Mouse (Mus musculus) embryonic facial prominence, embryonic 13.5 days (tissue): ENCODE data around the gene Card9. TPM values are rescaled to one million over a fixed set of nuclear protein-coding genes. Genes with fewer than 3 reads are reported as not detected.
A peak's percentile ranks its signal among the peaks of the same experiment; 100 is the strongest.

Experiments used
- ATAC-seq: fragments of 200-750 bp; cut with Nextera tagmentation; 2 replicates; pipeline ENCODE4 v1.8.0; 2017; ENCODE audit warnings: low read depth; ENCODE audit not compliant: insufficient number of reproducible peaks, insufficient read depth, low FRiP score, low TSS enrichment
- H3K27ac ChIP-seq: fragments of 300-500 bp; sonication (generic); 2 replicates; pipeline ENCODE4 v1.5.1; 2015; ENCODE audit warnings: moderate library complexity, mild to moderate bottlenecking, inconsistent platforms
- H3K27me3 ChIP-seq: fragments of 300-500 bp; sonication (generic); 2 replicates; pipeline ENCODE4 v1.6.1; 2015; ENCODE audit warnings: mild to moderate bottlenecking, inconsistent platforms
- H3K36me3 ChIP-seq: fragments of 300-500 bp; sonication (generic); 2 replicates; pipeline ENCODE4 v1.6.1; 2015; ENCODE audit warnings: mild to moderate bottlenecking, inconsistent platforms
- H3K4me1 ChIP-seq: fragments of 300-500 bp; sonication (generic); 2 replicates; pipeline ENCODE4 v1.6.1; 2015; ENCODE audit warnings: inconsistent platforms
- H3K4me2 ChIP-seq: fragments of 300-500 bp; sonication (generic); 2 replicates; pipeline ENCODE4 v1.6.1; 2015; ENCODE audit warnings: moderate library complexity, mild to moderate bottlenecking, inconsistent platforms
- H3K4me3 ChIP-seq: fragments of 300-500 bp; sonication (generic); 2 replicates; pipeline ENCODE4 v1.5.1; 2015; ENCODE audit warnings: mild to moderate bottlenecking, inconsistent platforms
- H3K9ac ChIP-seq: fragments of 300-500 bp; sonication (generic); 2 replicates; pipeline ENCODE4 v1.6.1; 2015; ENCODE audit warnings: mild to moderate bottlenecking, inconsistent platforms
- H3K9me3 ChIP-seq: fragments of 300-500 bp; sonication (generic); 2 replicates; pipeline ENCODE4 v1.6.1; 2016; ENCODE audit warnings: inconsistent platforms
- WGBS: fragments of 180-500 bp; shearing (Covaris S2); methylation state at CpG from one replicate; pipeline ENCODE4 v1.1.7; 2015; ENCODE audit warnings: mixed read lengths; 5-methylcytosine and 5-hydroxymethylcytosine counted together
- polyA plus RNA-seq: library from polyadenylated mRNA; unstranded; fragments of >200 nt; fragmentation: Nextera tagmentation; extraction: Ambion mirVana; gene quantifications from 2 replicates; pipeline ENCODE4 v1.2.1, GENCODE M21; 2015

The Card9 gene
- polyA plus RNA-seq, 1 experiment from 2014 or later, result 0.81 TPM

GRCm38 (mm10) chr2:26324917-26325316 lies 35.8 kb downstream of the Card9 start:
- WGBS, result 81% methylated on average over 2 of the region's 2 CpGs
- peaks cover 76% of the 10 kb centered on the region for H3K36me3 ChIP-seq
- H3K4me3 ChIP-seq, result no peak overlapping the region
- no peak for ATAC-seq
- H3K27me3 ChIP-seq, result no peaks in the 10 kb centered on the region
- H3K9ac ChIP-seq, result no peak overlapping the region
- H3K27ac ChIP-seq, result no peak overlapping the region
- H3K4me1 ChIP-seq, result 0 out of 2 replicates have a peak, but pooled peaks cover under 1% of the 10 kb centered on the region
- no peaks in the 10 kb centered on the region for H3K9me3 ChIP-seq
- H3K4me2 ChIP-seq, result no peak overlapping the region

GRCm38 (mm10) chr2:26323589-26324325 lies 37.0 kb downstream of the Card9 start:
- H3K9me3 ChIP-seq, result no peaks in the 10 kb centered on the region
- no peak for ATAC-seq
- H3K27ac ChIP-seq, result no peak overlapping the region
- H3K27me3 ChIP-seq, result no peaks in the 10 kb centered on the region
- no peak overlapping the region for H3K4me3 ChIP-seq
- 88% methylated on average over 13 of the region's 13 CpGs for WGBS
- no peak overlapping the region for H3K4me2 ChIP-seq
- peaks cover 71% of the 10 kb centered on the region for H3K36me3 ChIP-seq
- peaks cover 12% of the 10 kb centered on the region for H3K4me1 ChIP-seq
- no peak overlapping the region for H3K9ac ChIP-seq

GRCm38 (mm10) chr2:26320245-26321185 lies 40.2 kb downstream of the Card9 start:
- H3K4me3 ChIP-seq, result no peak overlapping the region

GRCm38 (mm10) chr2:26319519-26320244 lies 41.0 kb downstream of the Card9 start:
- no peak overlapping the region for H3K4me2 ChIP-seq
- 86% methylated on average over 13 of the region's 13 CpGs for WGBS
- no peak for ATAC-seq
- H3K4me1 ChIP-seq, result peaks cover 43% of the 10 kb centered on the region
- H3K9ac ChIP-seq, result peak overlapping the region; percentile 44; the same call in 1 of the 2 replicates
- peaks cover 43% of the 10 kb centered on the region for H3K36me3 ChIP-seq
- H3K4me3 ChIP-seq, result no peak overlapping the region
- H3K27ac ChIP-seq, result no peak overlapping the region
- no peaks in the 10 kb centered on the region for H3K27me3 ChIP-seq
- no peaks in the 10 kb centered on the region for H3K9me3 ChIP-seq

More at GRCm38 (mm10) chr2:26320245-26321185, 40.2 kb downstream of the Card9 start:
- Histone ChIP-seq H3K36me3 (peaks cover 51% of the 10 kb centered on the region), H3K9ac (no peak overlapping the region), H3K27me3 (no peaks in the 10 kb centered on the region), H3K9me3 (no peaks in the 10 kb centered on the region), H3K4me2 (no peak overlapping the region), H3K27ac (no peak overlapping the region), H3K4me1 (peaks cover 38% of the 10 kb centered on the region)
- WGBS, result 84% methylated on average over 14 of the region's 14 CpGs
- ATAC-seq, result no peak

GRCm38 (mm10) chr2:26319109-26319508 lies 41.6 kb downstream of the Card9 start:
- no peaks in the 10 kb centered on the region for H3K27me3 ChIP-seq
- peak overlapping the region; percentile 44; the same call in 1 of the 2 replicates for H3K9ac ChIP-seq
- no peak overlapping the region for H3K4me3 ChIP-seq
- no peak overlapping the region for H3K27ac ChIP-seq
- H3K9me3 ChIP-seq, result no peaks in the 10 kb centered on the region
- peaks cover 37% of the 10 kb centered on the region for H3K36me3 ChIP-seq
- peaks cover 49% of the 10 kb centered on the region for H3K4me1 ChIP-seq
- WGBS, result 89% methylated on average over 9 of the region's 9 CpGs
- H3K4me2 ChIP-seq, result 0 out of 2 replicates have a peak overlapping the region, but pooled peaks have one; percentile 3
- no peak for ATAC-seq

GRCm38 (mm10) chr2:26317991-26318672 lies 42.6 kb downstream of the Card9 start:
- Histone ChIP-seq H3K36me3 (peaks cover 28% of the 10 kb centered on the region), H3K4me1 (peaks cover 52% of the 10 kb centered on the region), H3K4me2 (peak overlapping the region; percentile 97), H3K4me3 (peak overlapping the region; percentile 80; the same call in 1 of the 2 replicates), H3K27me3 (no peaks in the 10 kb centered on the region), H3K9me3 (no peaks in the 10 kb centered on the region), H3K9ac (peak overlapping the region; percentile 95; the same call in 1 of the 2 replicates), H3K27ac (peak overlapping the region; percentile 98; the same call in 1 of the 2 replicates)
- no peak for ATAC-seq
- 84% methylated on average over 3 of the region's 3 CpGs for WGBS

- Histone ChIP-seq H3K4me2 (peak overlapping the region; percentile 97), H3K4me1 (peaks cover 52% of the 10 kb centered on the region), H3K27ac (peak overlapping the region; percentile 98), H3K9ac (peak overlapping the region; percentile 95), H3K4me3 (peak overlapping the region; percentile 80), H3K27me3 (no peaks in the 10 kb centered on the region), H3K9me3 (no peaks in the 10 kb centered on the region), H3K36me3 (peaks cover 20% of the 10 kb centered on the region)
- no peak for ATAC-seq
- WGBS, result 58% methylated on average over 3 of the region's 3 CpGs
These were observed 43.3 kb downstream of the Card9 start for GRCm38 (mm10) chr2:26317371-26317770.

GRCm38 (mm10) chr2:26316576-26317246 lies 44.0 kb downstream of the Card9 start:
- Histone ChIP-seq H3K4me2 (peak overlapping the region; percentile 97), H3K4me1 (peaks cover 55% of the 10 kb centered on the region), H3K9ac (peak overlapping the region; percentile 95), H3K27me3 (no peaks in the 10 kb centered on the region), H3K36me3 (peaks cover 13% of the 10 kb centered on the region; the same call in 1 of the 2 replicates), H3K9me3 (no peaks in the 10 kb centered on the region), H3K4me3 (peak overlapping the region; percentile 80), H3K27ac (peak overlapping the region; percentile 98)
- no peak for ATAC-seq
- WGBS, result 40% methylated on average over 9 of the region's 9 CpGs

- Histone ChIP-seq H3K4me1 (peaks cover 57% of the 10 kb centered on the region), H3K27ac (peak overlapping the region; percentile 98), H3K27me3 (no peaks in the 10 kb centered on the region), H3K4me3 (peak overlapping the region; percentile 80), H3K4me2 (peak overlapping the region; percentile 97), H3K36me3 (0 out of 2 replicates have a peak, but pooled peaks cover 10% of the 10 kb centered on the region), H3K9me3 (no peaks in the 10 kb centered on the region), H3K9ac (peak overlapping the region; percentile 95)
- ATAC-seq, result peak; percentile 16; the same call in 1 of the 2 replicates
- WGBS, result 0% methylated on average over 11 of the region's 11 CpGs
These were observed 44.8 kb downstream of the Card9 start for GRCm38 (mm10) chr2:26315925-26316311.
